Comparison of ENCODE assay signal across 25 mouse cellular contexts in the genomic region with DNA sequence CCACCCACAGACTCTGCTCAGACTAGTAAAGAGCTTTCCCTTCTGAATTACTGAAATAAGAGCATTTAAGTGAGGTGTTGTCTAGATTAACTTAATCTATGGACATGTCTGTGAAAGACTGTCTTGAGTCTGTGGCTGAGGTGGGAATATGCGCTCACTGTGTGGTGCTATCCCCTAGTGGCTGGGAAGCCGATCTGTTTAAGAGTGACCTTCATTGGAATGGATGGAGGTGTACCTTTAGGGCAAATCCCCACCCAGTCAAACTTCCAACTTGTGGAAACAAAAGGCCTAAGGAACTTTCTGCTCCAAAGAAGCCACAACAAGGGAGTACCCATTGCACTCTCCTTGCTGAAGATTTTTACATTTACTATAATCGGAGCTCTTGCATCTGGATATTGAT.
"Had no signal": no experiment of that assay in that cellular context is flagged by ENCODE, and none has a peak within 500 bp of the region (broad histone marks: within the 10 kb centered on the region; RNA-seq: fewer than 3 reads in every experiment).

No protein-coding gene starts in this region.

- H3K27ac ChIP-seq: gastrocnemius, adult 2 months; heart, adult 2 months; hindbrain, embryonic 10.5 days; hindbrain, embryonic 12.5 days; hindbrain, embryonic 14.5 days; kidney, embryonic 15.5 days; kidney, postnatal 0 days; limb, embryonic 13.5 days; limb, embryonic 15.5 days; liver, embryonic 12.5 days; liver, embryonic 14.5 days had no signal

- DNase-seq: gastrocnemius, adult 2 months; gastrocnemius, postnatal 10 days; gastrocnemius, postnatal 25 days; heart, adult 2 months; heart, postnatal 4 days; kidney, adult 11 months; kidney, adult 2 months; kidney, adult 9 months; kidney, postnatal 14 days; kidney, postnatal 36 days; layer of hippocampus, adult 9-11 months; layer of hippocampus, postnatal 36 days; left cerebral cortex, postnatal 4 days had no signal

- H3K27me3 ChIP-seq: heart, embryonic 12.5 days; hindbrain, embryonic 12.5 days; kidney, embryonic 15.5 days; limb, embryonic 13.5 days; limb, embryonic 15.5 days; liver, embryonic 12.5 days had no signal

- H3K9me3 ChIP-seq: heart, embryonic 12.5 days; hindbrain, embryonic 10.5 days; hindbrain, embryonic 12.5 days; kidney, embryonic 15.5 days; limb, embryonic 13.5 days; limb, embryonic 15.5 days; liver, embryonic 12.5 days had no signal

- H3K4me2 ChIP-seq: heart, embryonic 12.5 days; hindbrain, embryonic 12.5 days; hindbrain, embryonic 14.5 days; kidney, embryonic 15.5 days; limb, embryonic 13.5 days; limb, embryonic 15.5 days; liver, embryonic 12.5 days had no signal

- H3K36me3 ChIP-seq: hindbrain, embryonic 12.5 days; limb, embryonic 13.5 days; limb, embryonic 15.5 days; liver, embryonic 12.5 days had no signal

- H3K4me1 ChIP-seq: heart, embryonic 12.5 days; hindbrain, embryonic 10.5 days; hindbrain, embryonic 12.5 days; kidney, embryonic 15.5 days; limb, embryonic 13.5 days; limb, embryonic 15.5 days; liver, embryonic 12.5 days had no signal

- H3K4me3 ChIP-seq: gastrocnemius, adult 2 months; heart, adult 2 months; heart, embryonic 12.5 days; hindbrain, embryonic 10.5 days; hindbrain, embryonic 12.5 days; kidney, embryonic 15.5 days; limb, embryonic 13.5 days; limb, embryonic 15.5 days; liver, embryonic 12.5 days had no signal

- ATAC-seq: hindbrain, embryonic 16.5 days; intestine, embryonic 16.5 days; liver, embryonic 12.5 days had no signal

- H3K9ac ChIP-seq: heart, embryonic 12.5 days; hindbrain, embryonic 12.5 days; hindbrain, embryonic 14.5 days; kidney, embryonic 15.5 days; limb, embryonic 13.5 days; limb, embryonic 15.5 days; liver, embryonic 12.5 days; liver, embryonic 14.5 days had no signal
